Mouse (Mus musculus): ENCODE measurements around the gene Atp5l. TPM values are rescaled to one million over a fixed set of nuclear protein-coding genes. Genes with fewer than 3 reads are reported as not detected.

Gene Atp5l
- polyA plus RNA-seq, 1 experiment: 989 TPM

DNA sequence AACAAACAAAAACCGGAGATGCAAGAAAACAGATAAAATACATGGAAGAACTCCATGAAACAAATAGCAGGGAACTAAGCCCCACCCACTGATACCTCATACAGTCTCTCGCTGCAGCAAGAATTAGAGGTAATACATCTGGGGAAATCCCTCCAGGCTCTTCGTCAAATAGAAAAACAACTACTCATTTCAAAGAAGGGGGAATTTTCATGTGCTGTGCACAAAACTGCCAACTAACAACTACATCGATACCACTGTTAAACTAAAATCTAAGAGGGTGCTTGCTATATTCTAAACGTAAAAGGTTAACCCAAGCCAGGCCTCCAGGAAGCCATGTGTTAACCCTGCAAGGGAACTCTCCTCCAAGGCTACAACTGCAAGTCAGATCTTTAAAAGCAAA is 46.9 kb downstream of the Atp5l start:
- H3K4me3 ChIP-seq (replicated peaks; ENCODE audit: insufficient read depth, low read depth, low read length): no peak overlapping the region
- TF ChIP-seq CTCF (IDR thresholded peaks at IDR 0.05; ENCODE audit: borderline replicate concordance, insufficient read depth, low read depth, low read length): no peak
- no peak for TF ChIP-seq POLR2A (IDR thresholded peaks at IDR 0.05; ENCODE audit: borderline replicate concordance, insufficient read depth, low read length)
- H3K4me1 ChIP-seq (ENCODE audit: control insufficient read depth, insufficient read depth, low read length): peaks cover 38% of the 10 kb centered on the region
- WGBS: 58% methylated on average over 5 of the region's 5 CpGs
- no peak overlapping the region for H3K27ac ChIP-seq (ENCODE audit: insufficient read depth, low read length)
- H3K27me3 ChIP-seq (ENCODE audit: control insufficient read depth, insufficient read depth, low read length): no peaks in the 10 kb centered on the region
- no peak for DNase-seq

DNA sequence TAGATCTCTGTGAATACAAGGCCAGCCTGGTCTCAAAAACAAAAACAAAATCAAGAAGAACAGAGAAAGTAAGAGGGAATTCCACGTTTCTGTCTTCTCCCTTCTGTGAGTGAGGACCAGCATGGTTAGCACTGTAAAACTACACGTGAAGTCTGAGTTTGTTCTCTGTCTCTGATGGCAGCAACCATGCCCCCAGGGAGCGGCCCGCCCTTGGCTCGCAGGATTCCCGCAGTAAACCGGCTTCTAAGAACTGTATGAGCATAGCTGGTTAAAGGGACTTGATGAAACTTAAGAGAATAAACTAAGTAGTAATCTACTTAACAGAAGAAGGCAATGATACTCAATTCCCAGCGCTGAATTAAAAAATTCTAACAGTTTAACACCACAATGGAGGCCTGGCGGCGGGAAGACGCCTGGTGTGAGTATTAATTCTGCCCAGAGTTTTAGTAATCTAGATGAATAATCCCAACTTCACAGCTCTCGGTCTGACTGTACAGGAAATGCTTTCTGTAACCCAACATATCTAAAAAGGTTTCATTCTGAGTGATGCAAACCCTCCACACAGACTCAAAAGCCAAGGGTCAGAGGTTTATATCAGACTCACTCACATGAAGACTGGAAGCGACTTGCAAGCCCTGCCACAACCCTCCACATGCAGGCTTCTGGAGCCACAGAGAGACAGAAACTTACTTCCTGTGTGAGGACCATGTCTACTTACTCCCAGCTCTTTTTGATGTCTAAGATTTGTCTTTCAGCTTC is 52.0 kb downstream of the Atp5l start:
- Histone ChIP-seq H3K4me1 (ENCODE audit: control insufficient read depth, insufficient read depth, low read length) (peaks cover 23% of the 10 kb centered on the region), H3K27ac (ENCODE audit: insufficient read depth, low read length) (no peak overlapping the region), H3K4me3 (replicated peaks; ENCODE audit: insufficient read depth, low read depth, low read length) (no peak overlapping the region), H3K27me3 (ENCODE audit: control insufficient read depth, insufficient read depth, low read length) (no peaks in the 10 kb centered on the region)
- 66% methylated on average over 13 of the region's 13 CpGs for WGBS
- DNase-seq: no peak
- TF ChIP-seq CTCF (IDR thresholded peaks at IDR 0.05; ENCODE audit: borderline replicate concordance, insufficient read depth, low read depth, low read length) (no peak), POLR2A (IDR thresholded peaks at IDR 0.05; ENCODE audit: borderline replicate concordance, insufficient read depth, low read length) (no peak)

DNA sequence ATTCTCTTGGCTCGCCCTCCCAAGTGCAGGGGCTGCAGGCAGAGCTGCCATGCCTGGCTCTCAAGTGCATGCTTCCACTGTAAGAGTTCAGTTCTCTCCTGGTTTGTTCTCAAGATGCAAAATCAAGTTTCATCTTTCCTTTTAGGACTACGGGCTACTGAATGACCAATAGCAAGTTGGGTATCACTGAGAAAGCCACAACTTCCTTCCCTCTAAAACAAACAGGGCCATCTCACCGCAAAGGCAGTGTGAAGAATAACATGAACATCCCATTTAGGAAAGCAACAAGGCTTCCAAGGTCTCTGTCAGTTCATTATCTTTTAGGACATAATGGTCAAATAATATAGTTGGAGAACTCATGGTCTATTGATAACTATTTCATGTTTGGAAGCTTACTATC is 52.9 kb downstream of the Atp5l start:
- DNase-seq: no peak
- H3K27me3 ChIP-seq (ENCODE audit: control insufficient read depth, insufficient read depth, low read length): no peaks in the 10 kb centered on the region
- 75% methylated on average over 3 of the region's 3 CpGs for WGBS
- H3K4me3 ChIP-seq (replicated peaks; ENCODE audit: insufficient read depth, low read depth, low read length): no peak overlapping the region
- TF ChIP-seq CTCF (IDR thresholded peaks at IDR 0.05; ENCODE audit: borderline replicate concordance, insufficient read depth, low read depth, low read length) (no peak), POLR2A (IDR thresholded peaks at IDR 0.05; ENCODE audit: borderline replicate concordance, insufficient read depth, low read length) (no peak)
- H3K27ac ChIP-seq (ENCODE audit: insufficient read depth, low read length): no peak overlapping the region
- peaks cover 20% of the 10 kb centered on the region for H3K4me1 ChIP-seq (ENCODE audit: control insufficient read depth, insufficient read depth, low read length)

DNA sequence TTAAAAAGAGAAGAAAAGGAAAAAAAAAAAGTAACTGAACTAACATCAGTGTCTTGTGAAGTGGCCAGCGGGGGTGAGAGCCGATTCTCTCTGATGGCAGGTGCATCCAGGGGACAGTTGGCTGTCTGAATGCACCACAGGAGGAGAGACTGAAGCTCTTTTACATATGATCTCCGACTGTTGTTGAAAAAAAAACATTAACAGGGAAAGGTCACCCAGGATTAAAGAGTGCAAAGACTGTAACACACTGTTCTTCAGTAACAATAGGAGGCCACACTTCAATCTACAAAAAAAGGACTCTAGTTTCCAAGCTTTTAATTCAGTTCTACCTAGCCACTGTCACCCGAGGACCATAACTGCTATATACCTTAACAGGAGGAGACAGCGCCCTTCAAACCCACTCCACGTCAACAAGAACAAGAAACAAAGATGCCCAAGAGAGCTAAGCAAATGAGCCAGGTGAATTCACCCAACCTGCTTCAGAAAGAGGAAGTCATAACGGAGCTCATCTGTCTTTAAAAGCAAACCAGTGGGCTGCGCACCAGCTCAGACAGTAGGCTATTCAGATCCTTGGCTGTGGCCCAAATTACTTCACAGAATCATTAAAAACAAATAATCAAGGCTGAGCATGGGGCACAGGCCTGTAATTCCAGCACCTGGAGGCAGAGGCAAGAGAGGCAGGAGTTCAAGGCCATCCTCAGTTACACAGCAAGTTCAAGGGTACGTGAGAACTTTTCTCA is 53.9 kb downstream of the Atp5l start:
- Histone ChIP-seq H3K4me3 (replicated peaks; ENCODE audit: insufficient read depth, low read depth, low read length) (no peak overlapping the region), H3K4me1 (ENCODE audit: control insufficient read depth, insufficient read depth, low read length) (peaks cover 15% of the 10 kb centered on the region), H3K27me3 (ENCODE audit: control insufficient read depth, insufficient read depth, low read length) (no peaks in the 10 kb centered on the region), H3K27ac (ENCODE audit: insufficient read depth, low read length) (peak overlapping the region; percentile 6; the same call in 1 of the 2 replicates)
- WGBS: 24% methylated on average over 9 of the region's 9 CpGs
- DNase-seq: peak in 1 of 2 experiments; percentile 33
- no peak for TF ChIP-seq CTCF (IDR thresholded peaks at IDR 0.05; ENCODE audit: borderline replicate concordance, insufficient read depth, low read depth, low read length)
- no peak for TF ChIP-seq POLR2A (IDR thresholded peaks at IDR 0.05; ENCODE audit: borderline replicate concordance, insufficient read depth, low read length)

Other genes with a start within 250 kb of the Atp5l start
- gene Treh, start 247.5 kb downstream of the Atp5l start, polyA plus RNA-seq (2012; rRNA removed): not detected in 2 replicates
- gene Phldb1, start 185.5 kb downstream of the Atp5l start, polyA plus RNA-seq (2012; rRNA removed): 193 and 194 TPM in 2 replicates
- gene Arcn1, start 152.9 kb downstream of the Atp5l start, polyA plus RNA-seq (2012; rRNA removed): 61.6 and 61.8 TPM in 2 replicates
- 106 and 110 TPM in 2 replicates for gene Ift46, start 152.8 kb downstream of the Atp5l start, polyA plus RNA-seq (2012; rRNA removed)
- gene Tmem25, start 121.4 kb downstream of the Atp5l start, polyA plus RNA-seq (2012; rRNA removed): 203 and 229 TPM in 2 replicates
- 0.67 and 1.1 TPM in 2 replicates for gene Ttc36, start 117.7 kb downstream of the Atp5l start, polyA plus RNA-seq (2012; rRNA removed)
- gene Kmt2a, start 39.4 kb downstream of the Atp5l start, polyA plus RNA-seq (2012; rRNA removed): 31.3 and 39.0 TPM in 2 replicates
- gene Ube4a, start 44.9 kb upstream of the Atp5l start, polyA plus RNA-seq (2012; rRNA removed): 34.7 and 37.4 TPM in 2 replicates
- gene Cd3g, start 59.7 kb upstream of the Atp5l start, polyA plus RNA-seq (2012; rRNA removed): not detected in 2 replicates
- 0.08 and 0.10 TPM in 2 replicates for gene Cd3d, start 61.0 kb upstream of the Atp5l start, polyA plus RNA-seq (2012; rRNA removed)
- gene Cd3e, start 88.9 kb upstream of the Atp5l start, polyA plus RNA-seq (2012; rRNA removed): 0.05 and 0.27 TPM in 2 replicates
- 1.1 and 2.4 TPM in 2 replicates for gene Mpzl2, start 119.1 kb upstream of the Atp5l start, polyA plus RNA-seq (2012; rRNA removed)
- gene Mpzl3, start 134.4 kb upstream of the Atp5l start, polyA plus RNA-seq (2012; rRNA removed): 7.4 and 8.3 TPM in 2 replicates
- gene Jaml, start 158.4 kb upstream of the Atp5l start, polyA plus RNA-seq (2012; rRNA removed): 3.8 and 4.2 TPM in 2 replicates
- gene Scn2b, start 197.0 kb upstream of the Atp5l start, polyA plus RNA-seq (2012; rRNA removed): 151 and 165 TPM in 2 replicates
- gene Scn4b, start 217.7 kb upstream of the Atp5l start, polyA plus RNA-seq (2012; rRNA removed): 78.8 and 109 TPM in 2 replicates